Mouse (Mus musculus): Measurements from ENCODE around the gene Npcd.

DNA sequence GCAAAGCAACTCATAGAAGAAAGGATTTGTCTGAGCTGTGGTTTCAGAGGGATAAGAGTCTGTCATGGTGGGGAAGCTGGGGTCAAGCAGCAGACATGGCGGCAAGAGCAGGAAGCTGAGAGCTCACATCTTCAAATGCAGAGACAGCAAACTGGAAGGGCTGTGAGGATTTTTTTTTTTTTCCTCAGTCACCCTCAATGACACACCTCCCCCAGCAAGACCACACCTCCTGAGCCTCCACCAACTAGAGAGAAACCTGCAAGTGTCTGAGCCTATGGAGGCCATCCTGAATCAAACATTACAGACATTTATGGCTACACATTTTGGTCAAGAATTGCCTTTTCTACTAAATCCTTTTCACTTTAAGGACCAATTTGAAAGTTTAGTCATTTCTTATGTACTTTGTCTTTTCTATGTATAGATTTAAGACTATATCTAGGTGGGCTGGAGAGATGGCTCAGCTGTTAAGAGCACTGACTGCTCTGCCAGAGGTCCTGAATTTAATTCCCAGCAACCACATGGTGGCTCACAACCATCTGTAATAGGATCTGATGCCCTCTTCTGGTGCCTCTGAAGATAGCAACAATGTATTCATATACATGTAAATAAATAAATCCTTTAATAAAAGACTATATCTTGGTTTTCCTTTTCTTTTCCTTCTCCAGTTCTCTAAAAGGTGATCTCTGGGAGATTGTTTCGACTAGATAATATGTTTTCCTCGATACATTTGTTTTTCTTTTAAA, 33.4 kb upstream of the Npcd start:
- TF ChIP-seq CTCF (IDR thresholded peaks at IDR 0.05; ENCODE audit: insufficient read depth, low read length): no peak
- TF ChIP-seq POLR2A (IDR thresholded peaks at IDR 0.05; ENCODE audit: borderline replicate concordance, extremely low read depth, low read depth, low read length): no peak

Data from lung, adult 2 months (tissue).